Mouse (Mus musculus) stomach, postnatal 0 days (tissue): ENCODE results near the gene Ninj1. TPM values are rescaled to one million over a fixed set of nuclear protein-coding genes. Genes with fewer than 3 reads are reported as not detected.

Experiments
- ATAC-seq: fragments of 200-750 bp; cut with Nextera tagmentation; 2 replicates; pipeline ENCODE4 v1.8.0; 2017; ENCODE audit not compliant: low FRiP score, low TSS enrichment
- DNase-seq: peaks from one replicate; pipeline ENCODE4 v3.0.0-alpha.2; 2016; ENCODE audit warnings: low spot score
- H3K27ac ChIP-seq: fragments of 300-500 bp; sonication (generic); replicated peaks from 2 replicates; pipeline ENCODE4 v1.5.1; 2014; ENCODE audit warnings: mild to moderate bottlenecking, control low read depth
- H3K27me3 ChIP-seq: fragments of 300-500 bp; sonication (generic); 2 replicates; pipeline ENCODE4 v1.6.1; 2014; ENCODE audit warnings: low read length; ENCODE audit not compliant: control insufficient read depth, insufficient read depth
- H3K36me3 ChIP-seq: fragments of 300-500 bp; sonication (generic); 2 replicates; pipeline ENCODE4 v1.6.1; 2014; ENCODE audit warnings: low read length, mixed read lengths; ENCODE audit not compliant: control insufficient read depth, insufficient read depth
- H3K4me1 ChIP-seq: fragments of 300-500 bp; sonication (generic); replicated peaks from 2 replicates; pipeline ENCODE4 v1.6.1; 2014; ENCODE audit warnings: antibody characterized with exemption; ENCODE audit not compliant: control insufficient read depth, insufficient read depth
- H3K4me2 ChIP-seq: fragments of 300-500 bp; sonication (generic); replicated peaks from 2 replicates; pipeline ENCODE4 v1.6.1; 2014; ENCODE audit warnings: low read depth, mild to moderate bottlenecking, control low read depth, moderate library complexity
- H3K4me3 ChIP-seq: fragments of 300-500 bp; sonication (generic); 2 replicates; pipeline ENCODE4 v1.5.1; 2014; ENCODE audit warnings: low read depth, low read length, control low read depth
- H3K9ac ChIP-seq: fragments of 300-500 bp; sonication (generic); 2 replicates; pipeline ENCODE4 v1.6.1; 2014; ENCODE audit warnings: mild to moderate bottlenecking, low read length, control low read depth, mixed read lengths
- H3K9me3 ChIP-seq: fragments of 300-500 bp; sonication (generic); 2 replicates; pipeline ENCODE4 v1.6.1; 2016; ENCODE audit warnings: low read length; ENCODE audit not compliant: control insufficient read depth
- CTCF ChIP-seq: IDR thresholded peaks from 2 replicates; pipeline ENCODE4 v1.5.1; 2016; ENCODE audit warnings: antibody characterized with exemption, low read depth, mild to moderate bottlenecking, moderate library complexity
- EP300 ChIP-seq: optimal IDR thresholded peaks from 2 replicates; pipeline ENCODE3; 2016; ENCODE audit warnings: antibody characterized with exemption
- WGBS: fragments of 180-500 bp; shearing (Covaris S2); extraction: QIAGEN DNeasy Blood & Tissue Kit; methylation state at CpG from one replicate; pipeline ENCODE4 v1.1.7; 2014; 5-methylcytosine and 5-hydroxymethylcytosine counted together
- polyA plus RNA-seq: library from polyadenylated mRNA; unstranded; fragments of >200 nt; fragmentation: Nextera tagmentation; extraction: Ambion mirVana; gene quantifications from 2 replicates; pipeline ENCODE4 v1.2.1, GENCODE M21; 2015

Gene Ninj1
- polyA plus RNA-seq, 1 experiment from 2014 or later: 76.3 TPM

GRCm38 (mm10) chr13:49196211-49196610 is 8.9 kb downstream of the Ninj1 start:
- Histone ChIP-seq H3K27me3 (no peaks in the 10 kb centered on the region), H3K4me3 (no peak overlapping the region), H3K36me3 (peaks cover 12% of the 10 kb centered on the region), H3K9me3 (no peaks in the 10 kb centered on the region), H3K4me1 (no peaks in the 10 kb centered on the region), H3K27ac (no peak overlapping the region), H3K4me2 (no peak overlapping the region), H3K9ac (no peak overlapping the region)
- TF ChIP-seq EP300 (no peak), CTCF (no peak)
- DNase-seq (no peak), ATAC-seq (no peak)
- 81% methylated on average over 5 of the region's 5 CpGs for WGBS

- Histone ChIP-seq H3K9me3 (no peaks in the 10 kb centered on the region), H3K27ac (no peak overlapping the region), H3K4me2 (no peak overlapping the region), H3K4me3 (no peak overlapping the region), H3K36me3 (peaks cover 12% of the 10 kb centered on the region), H3K27me3 (no peaks in the 10 kb centered on the region), H3K9ac (no peak overlapping the region), H3K4me1 (no peaks in the 10 kb centered on the region)
- no peak for TF ChIP-seq EP300
- TF ChIP-seq CTCF: no peak
- DNase-seq: no peak
- no peak for ATAC-seq
- 69% methylated on average over 6 of the region's 6 CpGs for WGBS
Observed at GRCm38 (mm10) chr13:49196766-49197165, 9.5 kb downstream of the Ninj1 start.

- DNase-seq (no peak), ATAC-seq (no peak)
- TF ChIP-seq CTCF: no peak
- no peak for TF ChIP-seq EP300
- Histone ChIP-seq H3K9ac (no peak overlapping the region), H3K36me3 (peaks cover 12% of the 10 kb centered on the region), H3K27me3 (no peaks in the 10 kb centered on the region), H3K4me3 (no peak overlapping the region), H3K4me2 (no peak overlapping the region), H3K4me1 (no peaks in the 10 kb centered on the region), H3K9me3 (no peaks in the 10 kb centered on the region), H3K27ac (no peak overlapping the region)
- WGBS: 94% methylated on average over 9 of the region's 9 CpGs
Observed at GRCm38 (mm10) chr13:49198734-49199133, 11.4 kb downstream of the Ninj1 start.

- Histone ChIP-seq H3K4me3 (no peak overlapping the region), H3K27me3 (no peaks in the 10 kb centered on the region), H3K36me3 (peaks cover 12% of the 10 kb centered on the region), H3K9me3 (no peaks in the 10 kb centered on the region), H3K27ac (no peak overlapping the region), H3K9ac (no peak overlapping the region), H3K4me2 (no peak overlapping the region), H3K4me1 (no peaks in the 10 kb centered on the region)
- DNase-seq (no peak), ATAC-seq (no peak)
- 93% methylated on average over 7 of the region's 7 CpGs for whole genome bisulfite sequencing
- TF ChIP-seq EP300: no peak
- TF ChIP-seq CTCF: no peak
Observed at GRCm38 (mm10) chr13:49199891-49200290, 12.6 kb downstream of the Ninj1 start.

DNA sequence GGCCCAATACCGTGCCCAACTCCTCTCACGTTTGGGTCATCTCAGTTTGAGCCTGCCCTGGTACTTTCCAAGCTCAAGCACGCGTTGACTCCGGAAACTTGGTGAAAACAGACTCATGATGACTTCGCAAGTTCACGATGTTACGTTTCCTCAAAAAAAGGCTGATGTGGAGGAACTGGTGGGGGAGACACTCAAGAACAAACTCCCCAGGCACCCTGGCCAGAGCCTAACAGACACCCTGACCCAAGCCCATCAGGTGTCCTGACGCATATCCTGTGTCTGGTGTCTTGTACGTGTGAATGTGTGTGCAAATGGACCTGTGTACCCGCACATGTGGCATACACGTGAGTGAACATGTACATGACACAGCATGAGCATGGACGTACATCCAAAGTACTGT is 13.4 kb downstream of the Ninj1 start:
- TF ChIP-seq EP300: no peak
- no peak for TF ChIP-seq CTCF
- no peak overlapping the region for H3K4me3 ChIP-seq
- H3K4me1 ChIP-seq: no peaks in the 10 kb centered on the region
- no peak overlapping the region for H3K27ac ChIP-seq
- no peak overlapping the region for H3K4me2 ChIP-seq
- no peak overlapping the region for H3K9ac ChIP-seq
- 75% methylated on average over 13 of the region's 13 CpGs for WGBS
- H3K36me3 ChIP-seq: peaks cover 9% of the 10 kb centered on the region; the same call in 1 of the 2 replicates
- DNase-seq (no peak), ATAC-seq (no peak)
- H3K27me3 ChIP-seq: no peaks in the 10 kb centered on the region
- no peaks in the 10 kb centered on the region for H3K9me3 ChIP-seq

- DNase-seq: no peak
- Histone ChIP-seq H3K36me3 (peaks cover 12% of the 10 kb centered on the region; the same call in 1 of the 2 replicates), H3K9me3 (no peaks in the 10 kb centered on the region), H3K27ac (no peak overlapping the region), H3K27me3 (no peaks in the 10 kb centered on the region), H3K4me1 (no peaks in the 10 kb centered on the region), H3K9ac (no peak overlapping the region), H3K4me3 (no peak overlapping the region), H3K4me2 (no peak overlapping the region)
- 93% methylated on average over 7 of the region's 7 CpGs for WGBS
- no peak for ATAC-seq
- TF ChIP-seq CTCF: no peak
- TF ChIP-seq EP300: no peak
Observed at GRCm38 (mm10) chr13:49202556-49202955, 15.3 kb downstream of the Ninj1 start.
